Mouse (Mus musculus) intestine, postnatal 0 days (tissue): Measurements from ENCODE around the gene Arhgef28. TPM values are rescaled to one million over a fixed set of nuclear protein-coding genes. Genes with fewer than 3 reads are reported as not detected.
A peak's percentile ranks its signal among the peaks of the same experiment; 100 is the strongest.

Source experiments
- ATAC-seq: fragments of 200-750 bp; cut with Nextera tagmentation; 2 replicates; pipeline ENCODE4 v1.8.0; 2017; ENCODE audit warnings: mild to moderate bottlenecking, moderate TSS enrichment, moderate library complexity
- H3K27ac ChIP-seq: fragments of 300-500 bp; sonication (generic); 2 replicates; pipeline ENCODE4 v1.5.1; 2014; ENCODE audit warnings: mild to moderate bottlenecking, low read depth, low read length, moderate library complexity
- H3K27me3 ChIP-seq: fragments of 300-500 bp; sonication (generic); replicated peaks from 2 replicates; pipeline ENCODE4 v1.6.1; 2014; ENCODE audit warnings: low read length, mixed read lengths; ENCODE audit not compliant: control insufficient read depth, insufficient read depth
- H3K36me3 ChIP-seq: fragments of 300-500 bp; sonication (generic); 2 replicates; pipeline ENCODE4 v1.6.1; 2014; ENCODE audit warnings: mild to moderate bottlenecking, moderate library complexity; ENCODE audit not compliant: control insufficient read depth, insufficient read depth
- H3K4me1 ChIP-seq: fragments of 300-500 bp; sonication (generic); replicated peaks from 2 replicates; pipeline ENCODE4 v1.6.1; 2014; ENCODE audit warnings: antibody characterized with exemption, low read length, mixed read lengths; ENCODE audit not compliant: control insufficient read depth, insufficient read depth
- H3K4me2 ChIP-seq: fragments of 300-500 bp; sonication (generic); replicated peaks from 2 replicates; pipeline ENCODE4 v1.6.1; 2014; ENCODE audit warnings: low read depth, mild to moderate bottlenecking, moderate library complexity
- H3K4me3 ChIP-seq: fragments of 300-500 bp; sonication (generic); 2 replicates; pipeline ENCODE4 v1.5.1; 2014; ENCODE audit warnings: low read depth, low read length
- H3K9ac ChIP-seq: fragments of 300-500 bp; sonication (generic); 2 replicates; pipeline ENCODE4 v1.6.1; 2014; ENCODE audit warnings: mild to moderate bottlenecking, low read depth, low read length
- H3K9me3 ChIP-seq: fragments of 300-500 bp; sonication (generic); 2 replicates; pipeline ENCODE4 v1.6.1; 2016; ENCODE audit warnings: mixed run types; ENCODE audit not compliant: control insufficient read depth
- CTCF ChIP-seq: sonication (generic); IDR thresholded peaks from 2 replicates; pipeline ENCODE4 v1.5.1; 2016; ENCODE audit warnings: low read depth, mild to moderate bottlenecking, control low read depth, antibody characterized with exemption, moderate library complexity
- WGBS: fragments of 180-500 bp; shearing (Covaris S2); extraction: QIAGEN DNeasy Blood & Tissue Kit; methylation state at CpG from one replicate; pipeline ENCODE4 v1.1.7; 2014; 5-methylcytosine and 5-hydroxymethylcytosine counted together
- polyA plus RNA-seq: library from polyadenylated mRNA; unstranded; fragments of >200 nt; fragmentation: Nextera tagmentation; extraction: Ambion mirVana; gene quantifications from 2 replicates; pipeline ENCODE4 v1.2.1, GENCODE M21; 2015

The Arhgef28 gene
- polyA plus RNA-seq, 1 experiment from 2014 or later = 13.8 TPM

DNA sequence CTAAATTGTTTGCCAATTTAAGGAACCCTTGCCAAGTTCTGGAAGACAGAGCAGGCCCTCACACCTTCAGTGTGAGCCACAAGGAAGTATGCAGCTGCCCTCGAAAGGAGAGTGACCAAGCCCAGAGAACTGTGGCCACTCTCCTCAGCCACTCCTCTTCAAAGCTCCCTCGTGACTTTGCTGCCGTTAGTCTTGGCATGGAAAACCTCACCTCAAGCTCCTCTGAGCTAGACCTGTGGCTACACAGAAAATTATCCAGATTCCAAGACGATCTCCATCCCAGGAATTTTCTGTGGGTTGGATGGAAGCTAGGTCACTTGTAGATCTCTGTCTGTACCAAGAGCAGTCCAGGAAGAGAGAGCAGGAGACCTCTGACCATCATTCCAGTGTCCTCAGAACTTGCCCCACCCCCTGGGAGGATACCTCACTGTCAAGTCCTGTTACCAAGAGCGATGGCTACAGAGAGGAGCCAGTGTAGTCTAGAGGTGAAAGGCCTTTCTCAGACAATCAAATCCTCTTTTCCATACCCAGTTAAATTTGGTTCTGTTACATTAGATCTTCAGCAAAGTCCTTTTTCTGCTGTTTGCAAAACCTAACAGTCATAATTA lies 200.5 kb downstream of the Arhgef28 start:
- Histone ChIP-seq H3K9me3 (no peaks in the 10 kb centered on the region), H3K36me3 (no peaks in the 10 kb centered on the region), H3K4me3 (no peak overlapping the region), H3K9ac (no peak overlapping the region), H3K27ac (no peak overlapping the region), H3K4me2 (no peak overlapping the region), H3K4me1 (no peaks in the 10 kb centered on the region; the same call in 1 of the 2 replicates), H3K27me3 (no peaks in the 10 kb centered on the region)
- 84% methylated on average over 5 of the region's 5 CpGs for WGBS
- no peak for TF ChIP-seq CTCF
- no peak for ATAC-seq

DNA sequence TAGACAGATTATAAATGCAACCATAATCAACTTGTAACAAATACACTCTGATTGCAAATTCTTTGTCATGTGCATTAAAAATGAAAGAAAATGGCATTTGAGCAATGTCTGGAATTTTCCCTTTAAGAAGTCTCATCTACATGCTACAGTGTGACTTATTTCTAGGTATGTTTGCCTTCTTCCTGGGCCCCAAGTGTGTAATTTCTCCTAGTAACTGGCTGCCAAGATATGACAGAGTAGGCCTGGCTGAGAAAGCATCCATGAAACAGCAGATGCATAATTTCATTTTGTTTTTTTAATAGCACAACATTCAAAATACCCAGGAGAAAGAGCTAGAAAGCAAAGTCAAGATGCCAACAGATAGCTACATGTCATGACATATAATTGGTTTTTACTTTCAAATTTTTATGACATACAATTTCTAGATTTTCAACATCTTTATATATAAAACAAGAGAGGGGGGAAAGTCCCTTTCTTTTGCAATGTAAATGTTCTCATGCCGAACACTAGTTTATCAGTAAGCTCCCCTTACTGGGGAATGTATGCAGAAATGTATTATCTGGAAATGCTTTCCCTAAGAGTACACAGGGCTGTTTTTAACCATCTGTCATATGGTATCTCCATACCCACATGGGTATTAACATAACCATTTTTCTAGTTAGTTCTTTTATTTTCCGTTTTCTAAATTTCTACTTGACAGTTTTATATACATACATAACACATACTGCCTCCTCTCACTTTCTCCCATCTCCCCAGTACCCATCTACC lies 201.4 kb downstream of the Arhgef28 start:
- Histone ChIP-seq H3K27ac (no peak overlapping the region), H3K4me2 (no peak overlapping the region), H3K4me3 (no peak overlapping the region), H3K9me3 (no peaks in the 10 kb centered on the region), H3K4me1 (no peaks in the 10 kb centered on the region; the same call in 1 of the 2 replicates), H3K36me3 (no peaks in the 10 kb centered on the region), H3K27me3 (no peaks in the 10 kb centered on the region), H3K9ac (no peak overlapping the region)
- WGBS = 55% methylated on average over 2 of the region's 2 CpGs
- no peak for ATAC-seq
- TF ChIP-seq CTCF = no peak

DNA sequence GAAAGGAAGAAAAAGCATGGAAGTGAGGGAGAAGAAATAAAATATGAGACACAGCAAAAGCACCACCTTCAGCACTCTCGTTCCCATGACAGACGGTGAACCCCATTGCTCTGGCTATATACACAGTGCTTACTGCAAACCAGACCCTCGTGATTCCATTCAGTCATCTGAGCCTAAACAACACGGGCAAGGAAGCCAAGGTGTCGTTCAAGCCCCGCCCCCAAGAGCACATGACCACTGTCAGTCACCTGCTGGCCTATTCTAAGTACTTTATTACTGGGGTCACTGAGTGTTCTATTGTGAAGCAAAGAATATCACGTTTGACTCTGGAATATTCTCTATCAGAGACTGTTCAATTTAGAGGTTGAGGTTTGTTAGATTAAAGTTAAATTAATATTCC lies 202.5 kb downstream of the Arhgef28 start:
- H3K27ac ChIP-seq = no peak overlapping the region
- no peak overlapping the region for H3K4me3 ChIP-seq
- H3K4me2 ChIP-seq = no peak overlapping the region
- H3K4me1 ChIP-seq = no peaks in the 10 kb centered on the region; the same call in 1 of the 2 replicates
- H3K36me3 ChIP-seq = no peaks in the 10 kb centered on the region
- no peaks in the 10 kb centered on the region for H3K9me3 ChIP-seq
- ATAC-seq = 0 out of 2 replicates have a peak, but pooled peaks have one; percentile 31
- H3K27me3 ChIP-seq = no peaks in the 10 kb centered on the region
- TF ChIP-seq CTCF = no peak
- WGBS = 36% methylated on average over 7 of the region's 7 CpGs
- H3K9ac ChIP-seq = no peak overlapping the region

DNA sequence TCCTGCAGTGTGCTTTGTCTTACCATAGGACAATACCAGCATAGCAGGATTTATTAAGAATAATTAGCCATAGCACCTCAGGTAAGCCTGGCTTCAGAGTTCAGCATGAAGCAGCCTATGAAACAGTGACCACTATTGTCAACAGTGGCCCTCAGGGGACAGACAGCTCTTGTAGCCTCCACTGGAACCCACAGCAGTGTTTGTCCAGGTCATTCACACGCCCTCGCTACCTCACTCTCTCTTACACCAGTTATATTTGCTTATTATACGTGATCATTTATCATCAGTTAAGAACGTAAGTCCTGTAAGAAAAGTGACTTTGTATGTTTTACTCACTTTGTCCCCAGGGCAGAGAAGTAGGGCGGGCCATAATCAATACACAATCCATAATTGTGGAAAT lies 203.6 kb downstream of the Arhgef28 start:
- no peak overlapping the region for H3K27ac ChIP-seq
- H3K9ac ChIP-seq = no peak overlapping the region
- H3K4me1 ChIP-seq = no peaks in the 10 kb centered on the region; the same call in 1 of the 2 replicates
- no peak for ATAC-seq
- WGBS = 80% methylated on average over 5 of the region's 5 CpGs
- TF ChIP-seq CTCF = no peak
- no peaks in the 10 kb centered on the region for H3K9me3 ChIP-seq
- H3K4me2 ChIP-seq = no peak overlapping the region
- H3K27me3 ChIP-seq = no peaks in the 10 kb centered on the region
- no peaks in the 10 kb centered on the region for H3K36me3 ChIP-seq
- no peak overlapping the region for H3K4me3 ChIP-seq

DNA sequence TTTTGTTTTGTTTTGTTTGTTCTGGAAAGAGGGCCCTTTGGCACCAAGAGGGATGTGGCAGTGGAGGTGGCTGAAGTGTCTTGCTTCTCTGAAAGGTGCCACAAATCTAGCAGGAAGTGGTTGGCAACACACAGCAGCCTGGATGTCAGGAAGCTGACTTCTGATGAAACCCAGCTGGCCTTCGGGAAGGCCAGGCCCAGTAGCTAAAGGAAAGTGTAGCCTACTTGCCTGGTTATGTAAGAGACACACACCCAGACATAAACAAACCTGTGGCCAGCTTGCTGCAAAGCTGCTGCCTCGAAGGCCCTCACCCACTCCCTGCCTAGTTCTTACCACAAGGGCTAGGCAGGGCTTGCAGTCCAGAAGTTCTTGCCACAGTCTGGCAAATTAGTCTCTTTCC lies 204.1 kb downstream of the Arhgef28 start:
- H3K36me3 ChIP-seq = no peaks in the 10 kb centered on the region
- WGBS = 19% methylated on average over 2 of the region's 2 CpGs
- no peak overlapping the region for H3K4me3 ChIP-seq
- no peak overlapping the region for H3K4me2 ChIP-seq
- no peak overlapping the region for H3K27ac ChIP-seq
- no peaks in the 10 kb centered on the region for H3K9me3 ChIP-seq
- ATAC-seq = no peak
- H3K27me3 ChIP-seq = no peaks in the 10 kb centered on the region
- TF ChIP-seq CTCF = no peak
- H3K9ac ChIP-seq = no peak overlapping the region
- H3K4me1 ChIP-seq = no peaks in the 10 kb centered on the region; the same call in 1 of the 2 replicates

DNA sequence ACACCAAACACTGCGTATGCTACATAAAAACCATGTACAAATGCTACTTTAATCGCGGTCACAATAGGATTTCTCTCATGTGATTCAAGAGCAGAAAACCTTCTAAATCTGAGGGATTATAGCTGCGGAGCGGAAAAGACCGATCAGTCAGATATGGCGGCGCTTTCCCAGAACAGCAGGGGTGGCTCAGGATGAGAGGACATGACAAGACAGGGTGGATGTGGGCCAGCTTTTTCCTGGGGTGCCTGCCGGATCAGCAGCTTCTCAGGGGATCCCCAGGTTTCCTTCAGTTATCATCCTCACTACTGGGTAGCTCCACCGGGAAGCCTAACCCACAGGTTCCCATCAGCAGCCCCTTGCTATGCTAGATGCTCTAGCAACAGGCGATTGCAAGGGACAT lies 204.5 kb downstream of the Arhgef28 start:
- no peak overlapping the region for H3K4me2 ChIP-seq
- no peaks in the 10 kb centered on the region for H3K27me3 ChIP-seq
- 71% methylated on average over 11 of the region's 11 CpGs for WGBS
- TF ChIP-seq CTCF = no peak
- no peaks in the 10 kb centered on the region for H3K9me3 ChIP-seq
- no peaks in the 10 kb centered on the region for H3K36me3 ChIP-seq
- no peak overlapping the region for H3K9ac ChIP-seq
- no peak for ATAC-seq
- no peak overlapping the region for H3K4me3 ChIP-seq
- H3K27ac ChIP-seq = no peak overlapping the region
- no peaks in the 10 kb centered on the region; the same call in 1 of the 2 replicates for H3K4me1 ChIP-seq
